Mouse (Mus musculus) stomach, embryonic 14.5 days (tissue): ENCODE data around the gene Mfsd4b4. TPM values are rescaled to one million over a fixed set of nuclear protein-coding genes. Genes with fewer than 3 reads are reported as not detected.

Experiments
- ATAC-seq: fragments of 200-750 bp; cut with Nextera tagmentation; 2 replicates; pipeline ENCODE4 v1.8.0; 2017; ENCODE audit warnings: low read depth, moderate TSS enrichment; ENCODE audit not compliant: insufficient number of reproducible peaks, insufficient read depth, low FRiP score
- H3K27ac ChIP-seq: fragments of 300-500 bp; sonication (generic); 2 replicates; pipeline ENCODE4 v1.5.1; 2014; ENCODE audit warnings: mild to moderate bottlenecking, low read length, moderate library complexity, mixed read lengths
- H3K27me3 ChIP-seq: fragments of 300-500 bp; sonication (generic); 2 replicates; pipeline ENCODE4 v1.6.1; 2014; ENCODE audit warnings: low read length, control low read depth, mixed read lengths; ENCODE audit not compliant: control insufficient read depth, insufficient read depth
- H3K36me3 ChIP-seq: fragments of 300-500 bp; sonication (generic); 2 replicates; pipeline ENCODE4 v1.6.1; 2014; ENCODE audit warnings: mild to moderate bottlenecking, control low read depth, low read length, moderate library complexity, mixed read lengths; ENCODE audit not compliant: control insufficient read depth, insufficient read depth
- H3K4me1 ChIP-seq: fragments of 300-500 bp; sonication (generic); 2 replicates; pipeline ENCODE4 v1.6.1; 2014; ENCODE audit warnings: low read length, control low read depth, mixed read lengths; ENCODE audit not compliant: control insufficient read depth, insufficient read depth
- H3K4me2 ChIP-seq: fragments of 300-500 bp; sonication (generic); replicated peaks from 2 replicates; pipeline ENCODE4 v1.6.1; 2014; ENCODE audit warnings: low read depth, low read length, control low read depth
- H3K4me3 ChIP-seq: fragments of 300-500 bp; sonication (generic); 2 replicates; pipeline ENCODE4 v1.5.1; 2014; ENCODE audit warnings: low read depth, low read length, control low read depth
- H3K9ac ChIP-seq: fragments of 300-500 bp; sonication (generic); replicated peaks from 2 replicates; pipeline ENCODE4 v1.6.1; 2014; ENCODE audit warnings: low read depth, mild to moderate bottlenecking, control low read depth, low read length, moderate library complexity, mixed read lengths
- H3K9me3 ChIP-seq: fragments of 300-500 bp; sonication (generic); 2 replicates; pipeline ENCODE4 v1.6.1; 2016; ENCODE audit warnings: low read depth, low read length, control low read depth; ENCODE audit not compliant: control insufficient read depth
- WGBS: fragments of 180-500 bp; shearing (Covaris S2); extraction: QIAGEN DNeasy Blood & Tissue Kit; methylation state at CpG from one replicate; pipeline ENCODE4 v1.1.7; 2014; 5-methylcytosine and 5-hydroxymethylcytosine counted together
- polyA plus RNA-seq: library from polyadenylated mRNA; unstranded; fragments of >200 nt; fragmentation: Nextera tagmentation; extraction: Ambion mirVana; gene quantifications from 2 replicates; pipeline ENCODE4 v1.2.1, GENCODE M21; 2014

Gene Mfsd4b4
- polyA plus RNA-seq, 1 experiment from 2014 or later = 3.9 TPM

DNA sequence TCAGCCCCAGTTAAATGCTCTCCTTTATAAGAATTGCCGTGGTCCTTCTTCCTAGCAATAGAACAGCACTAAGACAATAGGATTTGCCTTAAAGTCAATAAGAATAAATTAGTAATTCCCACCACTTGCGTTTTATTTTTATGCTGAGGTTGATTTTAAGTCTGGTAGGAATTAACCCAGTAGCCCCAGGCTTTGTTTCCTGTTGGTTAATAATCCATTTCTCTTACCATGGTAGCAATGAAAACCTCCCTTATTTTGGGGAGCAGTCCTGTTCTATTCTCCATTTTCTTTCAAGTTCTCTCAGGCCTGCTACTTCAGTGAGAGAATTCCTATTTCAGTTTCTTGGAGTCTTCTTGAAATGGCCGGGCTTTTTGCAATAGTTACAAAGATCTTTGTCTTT lies 5.2 kb upstream of the Mfsd4b4 start:
- Histone ChIP-seq H3K4me1 (no peaks in the 10 kb centered on the region), H3K36me3 (no peaks in the 10 kb centered on the region), H3K9me3 (no peaks in the 10 kb centered on the region), H3K27ac (no peak overlapping the region), H3K27me3 (no peaks in the 10 kb centered on the region), H3K4me3 (no peak overlapping the region), H3K9ac (no peak overlapping the region), H3K4me2 (no peak overlapping the region)
- ATAC-seq = no peak
- WGBS = 81% methylated on average over 3 of the region's 3 CpGs

DNA sequence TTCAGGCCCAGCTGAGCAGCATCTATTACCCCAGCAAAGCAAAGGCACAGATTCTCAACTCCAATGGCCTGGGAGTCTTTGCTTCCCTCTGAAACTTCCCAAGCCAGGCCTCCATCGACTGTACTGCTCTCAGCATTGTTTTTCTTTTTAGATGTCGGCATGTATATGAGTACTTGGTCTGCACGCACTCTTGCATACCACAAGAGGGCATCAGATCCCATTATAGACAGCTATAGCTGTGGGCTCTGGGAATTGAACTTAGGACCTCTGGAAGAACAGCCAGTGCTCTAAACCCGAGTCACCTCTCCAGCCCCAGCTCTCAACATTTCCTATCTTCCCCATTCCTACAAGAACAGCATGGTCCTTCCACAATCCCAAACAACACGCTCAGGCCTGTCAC lies 2.5 kb downstream of the Mfsd4b4 start:
- Histone ChIP-seq H3K9ac (no peak overlapping the region), H3K4me2 (no peak overlapping the region), H3K4me3 (no peak overlapping the region), H3K27ac (no peak overlapping the region), H3K9me3 (no peaks in the 10 kb centered on the region), H3K36me3 (peaks cover 3% of the 10 kb centered on the region; the same call in 1 of the 2 replicates), H3K27me3 (no peaks in the 10 kb centered on the region), H3K4me1 (0 out of 2 replicates have a peak, but pooled peaks cover 3% of the 10 kb centered on the region)
- no peak for ATAC-seq
- WGBS = 82% methylated on average over 5 of the region's 5 CpGs

DNA sequence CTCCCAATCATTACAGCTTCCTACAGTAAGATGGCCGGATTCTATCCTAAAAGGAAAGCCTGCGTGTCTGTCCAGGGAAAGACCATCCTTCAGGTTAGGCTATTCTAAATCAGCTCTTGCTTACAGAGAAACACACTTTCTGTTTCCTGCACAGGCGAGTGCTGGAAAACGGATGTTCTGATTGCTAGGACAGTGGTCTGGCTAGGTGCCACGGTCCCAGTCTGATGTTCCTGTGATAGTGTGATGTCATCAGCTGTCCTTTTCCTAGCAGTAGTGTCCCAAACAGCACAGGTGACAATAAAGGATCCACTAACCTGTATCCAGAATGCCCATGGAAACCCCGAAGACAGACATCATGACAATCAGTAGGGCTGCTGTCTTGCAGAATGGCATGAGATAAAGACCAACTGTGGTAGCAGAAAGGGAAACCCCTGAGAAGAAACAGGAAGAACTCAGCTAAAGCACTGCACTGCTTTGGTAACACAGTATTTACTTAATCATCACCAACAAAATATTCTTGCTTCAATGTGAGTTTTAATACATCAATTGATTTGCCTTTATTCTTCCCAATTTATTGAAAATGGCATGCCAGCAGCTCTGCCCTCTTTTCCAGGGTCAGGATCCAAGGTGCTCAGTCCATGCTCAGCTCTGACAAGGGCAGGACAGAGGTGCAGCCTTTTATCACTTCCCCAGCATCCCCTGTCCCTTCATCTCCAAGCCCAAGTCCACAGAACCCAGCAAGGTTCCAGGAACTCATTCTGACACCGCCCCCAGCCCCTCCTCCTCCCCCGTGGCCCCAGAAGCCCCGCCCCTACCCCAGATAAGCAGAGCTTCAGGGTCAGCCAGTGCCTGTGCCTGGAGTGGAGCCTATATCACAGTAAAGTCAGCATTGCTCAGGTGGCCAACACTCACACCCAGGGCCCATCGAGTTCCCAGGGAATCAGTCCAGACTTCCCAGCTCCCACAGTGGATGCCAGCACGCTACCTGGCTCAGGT lies 5.0 kb downstream of the Mfsd4b4 start:
- 0 out of 2 replicates have a peak, but pooled peaks cover 3% of the 10 kb centered on the region for H3K4me1 ChIP-seq
- no peak overlapping the region for H3K4me2 ChIP-seq
- no peak overlapping the region for H3K9ac ChIP-seq
- no peak overlapping the region for H3K27ac ChIP-seq
- H3K9me3 ChIP-seq = no peaks in the 10 kb centered on the region
- H3K36me3 ChIP-seq = peaks cover 6% of the 10 kb centered on the region; the same call in 1 of the 2 replicates
- no peaks in the 10 kb centered on the region for H3K27me3 ChIP-seq
- no peak for ATAC-seq
- 69% methylated on average over 11 of the region's 11 CpGs for WGBS
- no peak overlapping the region for H3K4me3 ChIP-seq

DNA sequence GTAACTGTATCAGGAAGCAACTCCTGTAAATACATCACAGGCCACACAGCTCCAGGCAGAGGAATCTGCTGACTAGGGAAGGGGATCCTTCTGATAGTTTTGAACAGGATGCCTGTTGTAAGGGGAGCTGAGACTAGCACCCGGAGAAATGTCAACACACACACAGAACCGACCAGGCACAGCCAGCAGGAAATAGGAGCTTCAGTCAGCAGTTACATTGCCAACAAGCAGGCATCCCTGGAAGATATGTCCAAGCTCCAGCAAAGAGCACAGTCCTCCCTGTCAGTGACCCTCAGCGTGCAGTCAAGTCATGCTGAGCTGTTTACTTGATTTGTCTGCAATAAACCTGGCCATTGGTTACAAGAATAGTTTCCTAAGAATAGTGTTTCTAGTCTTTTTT lies 10.4 kb downstream of the Mfsd4b4 start:
- Histone ChIP-seq H3K36me3 (0 out of 2 replicates have a peak, but pooled peaks cover 6% of the 10 kb centered on the region), H3K9me3 (no peaks in the 10 kb centered on the region), H3K27ac (no peak overlapping the region), H3K4me2 (no peak overlapping the region), H3K4me3 (no peak overlapping the region), H3K4me1 (no peaks in the 10 kb centered on the region), H3K27me3 (no peaks in the 10 kb centered on the region), H3K9ac (no peak overlapping the region)
- 59% methylated on average over 3 of the region's 3 CpGs for WGBS
- ATAC-seq = no peak

DNA sequence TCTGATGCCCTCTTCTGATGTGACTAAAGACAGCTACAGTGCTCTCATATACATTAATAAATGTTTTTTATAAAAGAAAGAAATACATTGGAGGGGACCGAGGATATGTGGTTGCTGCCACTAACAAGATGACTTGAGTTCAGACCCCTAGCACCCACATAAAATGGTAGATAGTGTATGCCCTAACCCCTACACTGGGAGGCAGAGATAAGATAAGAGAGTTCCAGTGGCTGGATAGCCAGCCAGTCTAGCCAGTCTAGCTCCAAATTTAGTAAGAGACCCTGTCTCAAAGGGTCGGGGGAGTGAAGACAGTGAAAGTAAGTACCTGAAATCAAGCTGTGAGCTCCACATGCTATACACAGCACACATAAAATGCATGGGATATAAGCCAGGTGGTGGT lies 33.5 kb downstream of the Mfsd4b4 start:
- no peak overlapping the region for H3K4me2 ChIP-seq
- no peaks in the 10 kb centered on the region for H3K27me3 ChIP-seq
- H3K4me3 ChIP-seq = no peak overlapping the region
- no peak overlapping the region for H3K9ac ChIP-seq
- WGBS = 91% methylated on average over 2 of the region's 2 CpGs
- H3K27ac ChIP-seq = no peak overlapping the region
- no peaks in the 10 kb centered on the region for H3K4me1 ChIP-seq
- peaks cover 42% of the 10 kb centered on the region for H3K36me3 ChIP-seq
- ATAC-seq = no peak
- no peaks in the 10 kb centered on the region for H3K9me3 ChIP-seq

DNA sequence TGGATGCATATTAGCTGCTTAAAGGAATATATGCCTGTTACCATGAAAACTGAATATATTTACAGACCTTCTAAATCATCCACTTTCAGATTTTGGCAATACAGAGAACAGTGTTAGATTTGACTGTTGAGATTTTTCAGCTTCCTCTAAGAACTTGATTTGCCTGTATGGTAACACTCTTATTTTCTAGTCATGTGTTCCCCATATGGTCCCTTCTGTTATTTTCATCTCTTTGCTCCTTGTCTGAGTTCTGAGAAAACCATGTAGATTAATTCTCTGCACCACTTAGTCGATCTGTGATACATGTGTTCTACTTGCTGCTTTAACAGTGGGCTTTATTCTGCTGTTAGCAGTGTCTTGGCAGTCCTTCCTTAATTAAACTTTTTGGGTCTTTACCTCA lies 56.4 kb downstream of the Mfsd4b4 start:
- Histone ChIP-seq H3K9ac (no peak overlapping the region), H3K4me3 (no peak overlapping the region), H3K27ac (no peak overlapping the region), H3K9me3 (no peaks in the 10 kb centered on the region), H3K4me2 (no peak overlapping the region), H3K36me3 (peaks cover 36% of the 10 kb centered on the region), H3K27me3 (no peaks in the 10 kb centered on the region), H3K4me1 (no peaks in the 10 kb centered on the region)
- ATAC-seq = no peak
- WGBS = 84% methylated on average over 1 of the region's 1 CpGs

Other genes with a start within 250 kb of the Mfsd4b4 start
- gene Rev3l, start 167.1 kb downstream of the Mfsd4b4 start, polyA plus RNA-seq = 43.7 and 45.0 TPM in 2 replicates
- 0.10 TPM in 1 of 2 replicates, not detected in the other for gene Mfsd4b2, start 27.7 kb upstream of the Mfsd4b4 start, polyA plus RNA-seq
- gene Mfsd4b3, start 60.9 kb upstream of the Mfsd4b4 start, polyA plus RNA-seq = 0.67 and 0.93 TPM in 2 replicates
- gene Mfsd4b5, start 87.4 kb upstream of the Mfsd4b4 start, polyA plus RNA-seq = 0.21 TPM in 1 of 2 replicates, not detected in the other
- gene Mfsd4b1, start 126.0 kb upstream of the Mfsd4b4 start, polyA plus RNA-seq = not detected in 2 replicates
- gene Slc16a10, start 243.0 kb upstream of the Mfsd4b4 start, polyA plus RNA-seq = 9.2 and 10.3 TPM in 2 replicates